Mouse (Mus musculus) stomach, embryonic 15.5 days (tissue): ENCODE data around the gene Vps33a. TPM values are rescaled to one million over a fixed set of nuclear protein-coding genes. Genes with fewer than 3 reads are reported as not detected.

Experiments
- ATAC-seq: fragments of 200-750 bp; cut with Nextera tagmentation; 2 replicates; pipeline ENCODE4 v1.8.0; 2017; ENCODE audit warnings: low read depth, moderate number of reproducible peaks, moderate TSS enrichment; ENCODE audit not compliant: insufficient read depth, low FRiP score
- H3K27ac ChIP-seq: fragments of 300-500 bp; sonication (generic); 2 replicates; pipeline ENCODE4 v1.5.1; 2015; ENCODE audit warnings: mild to moderate bottlenecking, inconsistent platforms
- H3K27me3 ChIP-seq: fragments of 300-500 bp; sonication (generic); replicated peaks from 2 replicates; pipeline ENCODE4 v1.6.1; 2015; ENCODE audit warnings: inconsistent platforms
- H3K36me3 ChIP-seq: fragments of 300-500 bp; sonication (generic); 2 replicates; pipeline ENCODE4 v1.6.1; 2015; ENCODE audit warnings: inconsistent platforms
- H3K4me1 ChIP-seq: fragments of 300-500 bp; sonication (generic); 2 replicates; pipeline ENCODE4 v1.6.1; 2015; ENCODE audit warnings: inconsistent platforms
- H3K4me2 ChIP-seq: fragments of 300-500 bp; sonication (generic); 2 replicates; pipeline ENCODE4 v1.6.1; 2015; ENCODE audit warnings: mild to moderate bottlenecking, inconsistent platforms
- H3K4me3 ChIP-seq: fragments of 300-500 bp; sonication (generic); replicated peaks from 2 replicates; pipeline ENCODE4 v1.5.1; 2015; ENCODE audit warnings: inconsistent platforms
- H3K9ac ChIP-seq: fragments of 300-500 bp; sonication (generic); 2 replicates; pipeline ENCODE4 v1.6.1; 2015; ENCODE audit warnings: inconsistent platforms
- H3K9me3 ChIP-seq: fragments of 300-500 bp; sonication (generic); 2 replicates; pipeline ENCODE4 v1.6.1; 2016; ENCODE audit warnings: inconsistent platforms
- WGBS: fragments of 180-500 bp; shearing (Covaris S2); methylation state at CpG from one replicate; pipeline ENCODE4 v1.1.7; 2015; 5-methylcytosine and 5-hydroxymethylcytosine counted together
- polyA plus RNA-seq: library from polyadenylated mRNA; unstranded; fragments of >200 nt; fragmentation: Nextera tagmentation; extraction: Ambion mirVana; gene quantifications from 2 replicates; pipeline ENCODE4 v1.2.1, GENCODE M21; 2015

Vps33a gene
- 22.7 and 23.3 TPM in 2 replicates for polyA plus RNA-seq

GRCm38 (mm10) chr5:123572357-123573186, at the start of gene Vps33a:
TSS of gene Vps33a (minus strand) at chr5:123573038.
- Histone ChIP-seq H3K27me3 (no peaks in the 10 kb centered on the region), H3K9me3 (no peaks in the 10 kb centered on the region), H3K27ac (0 out of 2 replicates have a peak within 1 kb of the TSS, but pooled peaks have one; percentile 52), H3K36me3 (peaks cover 4% of the 10 kb centered on the region; the same call in 1 of the 2 replicates), H3K4me2 (peak within 1 kb of the TSS; percentile 85), H3K9ac (peak within 1 kb of the TSS; percentile 47), H3K4me1 (0 out of 2 replicates have a peak, but pooled peaks cover 4% of the 10 kb centered on the region), H3K4me3 (peak within 1 kb of the TSS; percentile 83)
- WGBS, result under 1% methylated on average over 54 of the region's 54 CpGs
- ATAC-seq, result peak; percentile 91

GRCm38 (mm10) chr5:123622421-123622820, 49.6 kb upstream of the Vps33a start:
- H3K9ac ChIP-seq, result no peak overlapping the region
- H3K27ac ChIP-seq, result no peak overlapping the region
- H3K27me3 ChIP-seq, result no peaks in the 10 kb centered on the region
- H3K4me2 ChIP-seq, result no peak overlapping the region
- no peak for ATAC-seq
- peaks cover 15% of the 10 kb centered on the region; the same call in 1 of the 2 replicates for H3K36me3 ChIP-seq
- H3K9me3 ChIP-seq, result no peaks in the 10 kb centered on the region
- no peak overlapping the region for H3K4me3 ChIP-seq
- H3K4me1 ChIP-seq, result no peaks in the 10 kb centered on the region
- WGBS, result 83% methylated on average over 13 of the region's 13 CpGs

GRCm38 (mm10) chr5:123618558-123618957, 45.7 kb upstream of the Vps33a start:
- no peak overlapping the region for H3K4me2 ChIP-seq
- no peak overlapping the region for H3K9ac ChIP-seq
- no peaks in the 10 kb centered on the region for H3K27me3 ChIP-seq
- no peaks in the 10 kb centered on the region for H3K9me3 ChIP-seq
- WGBS, result 73% methylated on average over 2 of the region's 2 CpGs
- no peak overlapping the region for H3K27ac ChIP-seq
- H3K4me1 ChIP-seq, result no peaks in the 10 kb centered on the region
- peaks cover 31% of the 10 kb centered on the region for H3K36me3 ChIP-seq
- no peak for ATAC-seq
- no peak overlapping the region for H3K4me3 ChIP-seq

- Histone ChIP-seq H3K9me3 (no peaks in the 10 kb centered on the region), H3K27ac (no peak overlapping the region), H3K4me3 (no peak overlapping the region), H3K36me3 (peaks cover 33% of the 10 kb centered on the region), H3K27me3 (no peaks in the 10 kb centered on the region), H3K9ac (no peak overlapping the region), H3K4me1 (no peaks in the 10 kb centered on the region), H3K4me2 (no peak overlapping the region)
- 92% methylated on average over 24 of the region's 24 CpGs for WGBS
- ATAC-seq, result no peak
Measured at GRCm38 (mm10) chr5:123614246-123614645, 41.4 kb upstream of the Vps33a start.

GRCm38 (mm10) chr5:123609843-123610242, 37.0 kb upstream of the Vps33a start:
- H3K27me3 ChIP-seq, result no peaks in the 10 kb centered on the region
- H3K9me3 ChIP-seq, result no peaks in the 10 kb centered on the region
- no peak overlapping the region for H3K27ac ChIP-seq
- peaks cover 21% of the 10 kb centered on the region for H3K36me3 ChIP-seq
- no peak overlapping the region for H3K9ac ChIP-seq
- no peak overlapping the region for H3K4me3 ChIP-seq
- 28% methylated on average over 4 of the region's 4 CpGs for WGBS
- no peak overlapping the region for H3K4me2 ChIP-seq
- 0 out of 2 replicates have a peak, but pooled peaks have one; percentile 53 for ATAC-seq
- H3K4me1 ChIP-seq, result no peaks in the 10 kb centered on the region

GRCm38 (mm10) chr5:123609416-123609815, 36.6 kb upstream of the Vps33a start:
- no peaks in the 10 kb centered on the region for H3K9me3 ChIP-seq
- WGBS, result 89% methylated on average over 7 of the region's 7 CpGs
- ATAC-seq, result no peak

GRCm38 (mm10) chr5:123607211-123607669, 34.4 kb upstream of the Vps33a start:
- Histone ChIP-seq H3K27me3 (no peaks in the 10 kb centered on the region), H3K27ac (no peak overlapping the region), H3K36me3 (0 out of 2 replicates have a peak, but pooled peaks cover 7% of the 10 kb centered on the region), H3K9me3 (no peaks in the 10 kb centered on the region), H3K9ac (no peak overlapping the region), H3K4me1 (no peaks in the 10 kb centered on the region), H3K4me3 (no peak overlapping the region), H3K4me2 (no peak overlapping the region)
- WGBS, result 74% methylated on average over 3 of the region's 3 CpGs
- no peak for ATAC-seq

More at GRCm38 (mm10) chr5:123609416-123609815, 36.6 kb upstream of the Vps33a start:
- Histone ChIP-seq H3K36me3 (peaks cover 21% of the 10 kb centered on the region), H3K4me3 (no peak overlapping the region), H3K27ac (no peak overlapping the region), H3K9ac (no peak overlapping the region), H3K4me2 (no peak overlapping the region), H3K4me1 (no peaks in the 10 kb centered on the region), H3K27me3 (no peaks in the 10 kb centered on the region)

GRCm38 (mm10) chr5:123603496-123603895, 30.7 kb upstream of the Vps33a start:
- no peak for ATAC-seq
- Histone ChIP-seq H3K36me3 (0 out of 2 replicates have a peak, but pooled peaks cover 7% of the 10 kb centered on the region), H3K9ac (no peak overlapping the region), H3K4me2 (no peak overlapping the region), H3K27ac (no peak overlapping the region), H3K4me1 (no peaks in the 10 kb centered on the region), H3K4me3 (no peak overlapping the region), H3K27me3 (no peaks in the 10 kb centered on the region), H3K9me3 (no peaks in the 10 kb centered on the region)
- 56% methylated on average over 11 of the region's 11 CpGs for WGBS

- ATAC-seq, result no peak
- 83% methylated on average over 6 of the region's 6 CpGs for WGBS
- no peak overlapping the region for H3K4me3 ChIP-seq
- no peaks in the 10 kb centered on the region for H3K4me1 ChIP-seq
- no peak overlapping the region for H3K9ac ChIP-seq
- no peak overlapping the region for H3K27ac ChIP-seq
- H3K4me2 ChIP-seq, result no peak overlapping the region
- H3K36me3 ChIP-seq, result no peaks in the 10 kb centered on the region; the same call in 1 of the 2 replicates
- H3K27me3 ChIP-seq, result no peaks in the 10 kb centered on the region
- H3K9me3 ChIP-seq, result no peaks in the 10 kb centered on the region
Measured at GRCm38 (mm10) chr5:123602174-123602573, 29.3 kb upstream of the Vps33a start.

GRCm38 (mm10) chr5:123599319-123599718, 26.5 kb upstream of the Vps33a start:
- H3K4me2 ChIP-seq, result no peak overlapping the region
- no peak overlapping the region for H3K27ac ChIP-seq
- H3K27me3 ChIP-seq, result no peaks in the 10 kb centered on the region
- no peak for ATAC-seq
- H3K9ac ChIP-seq, result no peak overlapping the region
- H3K4me3 ChIP-seq, result no peak overlapping the region
- no peaks in the 10 kb centered on the region for H3K4me1 ChIP-seq
- H3K9me3 ChIP-seq, result no peaks in the 10 kb centered on the region
- 44% methylated on average over 6 of the region's 6 CpGs for whole genome bisulfite sequencing
- H3K36me3 ChIP-seq, result no peaks in the 10 kb centered on the region; the same call in 1 of the 2 replicates

GRCm38 (mm10) chr5:123593622-123594280, 20.9 kb upstream of the Vps33a start:
- Histone ChIP-seq H3K4me2 (no peak overlapping the region), H3K27me3 (no peaks in the 10 kb centered on the region), H3K4me3 (no peak overlapping the region), H3K36me3 (peaks cover 3% of the 10 kb centered on the region; the same call in 1 of the 2 replicates), H3K4me1 (no peaks in the 10 kb centered on the region), H3K9me3 (no peaks in the 10 kb centered on the region), H3K9ac (no peak overlapping the region), H3K27ac (no peak overlapping the region)
- no peak for ATAC-seq
- 84% methylated on average over 10 of the region's 10 CpGs for WGBS

GRCm38 (mm10) chr5:123580043-123580442, 7.2 kb upstream of the Vps33a start:
- 80% methylated on average over 6 of the region's 6 CpGs for WGBS
- Histone ChIP-seq H3K4me1 (no peaks in the 10 kb centered on the region), H3K9me3 (no peaks in the 10 kb centered on the region), H3K4me3 (no peak overlapping the region), H3K4me2 (no peak overlapping the region), H3K27ac (no peak overlapping the region), H3K27me3 (no peaks in the 10 kb centered on the region), H3K36me3 (peaks cover 28% of the 10 kb centered on the region), H3K9ac (no peak overlapping the region)
- no peak for ATAC-seq
